ENCODE assay signal across 17 mouse cellular contexts in the genomic region with DNA sequence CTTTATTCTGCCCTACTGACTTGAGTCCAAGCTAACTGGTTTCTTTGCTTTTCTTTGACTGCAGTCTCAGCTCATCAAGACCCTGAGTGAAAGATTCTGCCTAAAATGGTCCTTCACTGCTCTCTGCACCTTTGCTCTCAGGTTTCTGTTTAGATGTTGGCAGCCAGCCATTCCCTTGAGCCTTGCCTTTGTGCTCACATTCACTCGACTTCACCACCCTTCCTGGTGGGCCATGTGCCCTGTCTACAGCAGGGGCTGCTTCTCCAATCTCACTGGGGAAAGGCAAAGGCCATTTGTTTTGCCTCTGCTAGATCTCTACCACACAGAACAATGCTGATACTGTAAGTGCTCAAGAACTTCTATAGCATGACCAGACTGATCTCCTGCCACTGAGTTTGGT. TPM values are rescaled to one million over a fixed set of nuclear protein-coding genes. Genes with fewer than 3 reads are reported as not detected.
DNase-seq lines count a peak whose midpoint lies in the region; ATAC-seq and TF ChIP-seq lines count a peak whose summit lies in the region.
"Had no signal": no experiment of that assay in that cellular context is flagged by ENCODE, and none has a peak within 500 bp of the region (broad histone marks: within the 10 kb centered on the region; RNA-seq: fewer than 3 reads in every experiment).

No protein-coding gene starts in this region.

- no peak for TF ChIP-seq EP300 in lung, postnatal 0 days (IDR thresholded peaks at IDR 0.05)

- DNase-seq in heart, adult 11 months: peak; percentile 77
- DNase-seq in heart, postnatal 25 days (ENCODE audit: low spot score): no peak
- DNase-seq in lung, embryonic 14.5 days: peak; percentile 69
- DNase-seq in lung, postnatal 4 days: no peak
- peak; percentile 39 for DNase-seq in lung, postnatal 0 days (ENCODE audit: low spot score)
- DNase-seq: cerebellum, adult 11 months; cerebellum, postnatal 25 days; gastrocnemius, postnatal 36 days; right cerebral cortex, postnatal 14 days; thymus, adult 18-20 months had no signal

- WGBS in lung, embryonic 14.5 days: 6% methylated on average over 1 of the region's 1 CpGs
- 6% methylated on average over 1 of the region's 1 CpGs for WGBS in lung, postnatal 0 days
- WGBS in hindbrain, embryonic 16.5 days: 48% methylated on average over 1 of the region's 1 CpGs
- WGBS in forebrain, embryonic 13.5 days: 57% methylated on average over 1 of the region's 1 CpGs

- H3K4me2 ChIP-seq in lung, embryonic 14.5 days: no peak overlapping the region
- no peak overlapping the region for H3K4me2 ChIP-seq in lung, postnatal 0 days (replicated peaks; ENCODE audit: low read depth, low read length)
- no peak overlapping the region for H3K4me2 ChIP-seq in hindbrain, embryonic 16.5 days (ENCODE audit: low read length)
- no peak overlapping the region for H3K4me2 ChIP-seq in forebrain, embryonic 13.5 days
- H3K4me2 ChIP-seq: embryonic facial prominence, embryonic 12.5 days; heart, embryonic 11.5 days; neural tube, embryonic 12.5 days had no signal

- no peak overlapping the region for H3K9ac ChIP-seq in lung, embryonic 14.5 days
- no peak overlapping the region for H3K9ac ChIP-seq in lung, postnatal 0 days (replicated peaks; ENCODE audit: low read depth)
- no peak overlapping the region for H3K9ac ChIP-seq in hindbrain, embryonic 16.5 days (ENCODE audit: low read depth, low read length)
- H3K9ac ChIP-seq in forebrain, embryonic 13.5 days: no peak overlapping the region
- H3K9ac ChIP-seq: embryonic facial prominence, embryonic 12.5 days; neural tube, embryonic 12.5 days had no signal

- H3K4me1 ChIP-seq in lung, embryonic 14.5 days (ENCODE audit: insufficient read depth): no peaks in the 10 kb centered on the region
- no peaks in the 10 kb centered on the region for H3K4me1 ChIP-seq in lung, postnatal 0 days (ENCODE audit: insufficient read depth, low read depth, low read length)
- H3K4me1 ChIP-seq in hindbrain, embryonic 16.5 days (ENCODE audit: control insufficient read depth, insufficient read depth, low read depth, low read length): no peaks in the 10 kb centered on the region
- H3K4me1 ChIP-seq in forebrain, embryonic 13.5 days: no peaks in the 10 kb centered on the region
- H3K4me1 ChIP-seq: embryonic facial prominence, embryonic 12.5 days; neural tube, embryonic 12.5 days had no signal

- peak; percentile 80 for ATAC-seq in lung, embryonic 14.5 days (ENCODE audit: insufficient read depth)
- peak; percentile 38 for ATAC-seq in lung, postnatal 0 days
- no peak for ATAC-seq in cerebellum, adult (ENCODE audit: insufficient number of reproducible peaks, low FRiP score, low TSS enrichment)
- no peak for ATAC-seq in hindbrain, embryonic 16.5 days
- no peak for ATAC-seq in forebrain, embryonic 13.5 days
- ATAC-seq: Patski had no signal

- H3K9me3 ChIP-seq in lung, embryonic 14.5 days (ENCODE audit: low read depth, low read length): no peaks in the 10 kb centered on the region
- no peaks in the 10 kb centered on the region for H3K9me3 ChIP-seq in lung, postnatal 0 days (ENCODE audit: low read length)
- H3K9me3 ChIP-seq in hindbrain, embryonic 16.5 days (ENCODE audit: control insufficient read depth, low read length): no peaks in the 10 kb centered on the region
- no peaks in the 10 kb centered on the region for H3K9me3 ChIP-seq in forebrain, embryonic 13.5 days (replicated peaks)
- H3K9me3 ChIP-seq: embryonic facial prominence, embryonic 12.5 days; neural tube, embryonic 12.5 days had no signal

- H3K27me3 ChIP-seq in lung, embryonic 14.5 days (ENCODE audit: insufficient read depth, low read length): no peaks in the 10 kb centered on the region
- no peaks in the 10 kb centered on the region for H3K27me3 ChIP-seq in lung, postnatal 0 days (replicated peaks; ENCODE audit: insufficient read depth, low read length)
- H3K27me3 ChIP-seq in hindbrain, embryonic 16.5 days (replicated peaks; ENCODE audit: control insufficient read depth, insufficient read depth, low read length): no peaks in the 10 kb centered on the region
- no peaks in the 10 kb centered on the region for H3K27me3 ChIP-seq in forebrain, embryonic 13.5 days
- H3K27me3 ChIP-seq: embryonic facial prominence, embryonic 12.5 days; neural tube, embryonic 12.5 days; Patski had no signal

- TF ChIP-seq CTCF in lung, embryonic 14.5 days (IDR thresholded peaks at IDR 0.05; ENCODE audit: low read depth): no peak
- TF ChIP-seq CTCF in lung, postnatal 0 days (IDR thresholded peaks at IDR 0.05): no peak

- H3K4me3 ChIP-seq in lung, embryonic 14.5 days (ENCODE audit: low read depth, low read length): no peak overlapping the region
- no peak overlapping the region for H3K4me3 ChIP-seq in lung, postnatal 0 days (ENCODE audit: low read depth, low read length)
- H3K4me3 ChIP-seq in hindbrain, embryonic 16.5 days (ENCODE audit: low read length): no peak overlapping the region
- H3K4me3 ChIP-seq in forebrain, embryonic 13.5 days: no peak overlapping the region
- H3K4me3 ChIP-seq: embryonic facial prominence, embryonic 12.5 days; neural tube, embryonic 12.5 days had no signal

- no peaks in the 10 kb centered on the region for H3K36me3 ChIP-seq in lung, embryonic 14.5 days (ENCODE audit: insufficient read depth)
- no peaks in the 10 kb centered on the region for H3K36me3 ChIP-seq in lung, postnatal 0 days (ENCODE audit: insufficient read depth, low read length)
- H3K36me3 ChIP-seq in hindbrain, embryonic 16.5 days (ENCODE audit: control insufficient read depth, insufficient read depth, low read length): no peaks in the 10 kb centered on the region
- 0 out of 2 replicates have a peak, but pooled peaks cover 6% of the 10 kb centered on the region for H3K36me3 ChIP-seq in forebrain, embryonic 13.5 days (ENCODE audit: poor library complexity, severe bottlenecking)
- H3K36me3 ChIP-seq: embryonic facial prominence, embryonic 12.5 days had no signal

- intact Hi-C loops in heart, postnatal 25 days (cut with DNase I): no loop called here

- no peak overlapping the region for H3K27ac ChIP-seq in lung, embryonic 14.5 days (ENCODE audit: low read depth)
- H3K27ac ChIP-seq in lung, postnatal 0 days (ENCODE audit: low read length): no peak overlapping the region
- no peak overlapping the region for H3K27ac ChIP-seq in hindbrain, embryonic 16.5 days (ENCODE audit: low read depth, low read length)
- no peak overlapping the region for H3K27ac ChIP-seq in forebrain, embryonic 13.5 days
- H3K27ac ChIP-seq: embryonic facial prominence, embryonic 12.5 days; neural tube, embryonic 12.5 days had no signal

RNA-seq across cellular contexts. Expression of gene N4bp2l1, which starts 25.8 kb away (rescaled TPM):
- 1 to 10 TPM; 3.1 TPM for total RNA-seq in heart, postnatal 25 days (2021)
- 4.5 TPM in 2 replicates for polyA plus RNA-seq in lung, embryonic 14.5 days (2014; fragmentation: Nextera tagmentation; extraction: Ambion mirVana)
- 14.0 and 15.2 TPM in 2 replicates for polyA plus RNA-seq in lung, postnatal 0 days (2015; fragmentation: Nextera tagmentation; extraction: Ambion mirVana)
- 18.6 and 20.0 TPM in 2 replicates for polyA plus RNA-seq in hindbrain, embryonic 16.5 days (2015; fragmentation: Nextera tagmentation; extraction: Ambion mirVana)
- 4.2 and 4.5 TPM in 2 replicates for polyA plus RNA-seq in forebrain, embryonic 13.5 days (2015; fragmentation: Nextera tagmentation; extraction: Ambion mirVana)

RNA-seq across cellular contexts. Expression of gene N4bp2l2, which starts 43.2 kb away (rescaled TPM):
- 10 to 100 TPM; 41.8 to 44.1 TPM for total RNA-seq in heart, postnatal 25 days (2021)
- polyA plus RNA-seq in lung, embryonic 14.5 days (2014; fragmentation: Nextera tagmentation; extraction: Ambion mirVana): 40.1 and 43.6 TPM in 2 replicates
- polyA plus RNA-seq in lung, postnatal 0 days (2015; fragmentation: Nextera tagmentation; extraction: Ambion mirVana): 36.7 and 37.1 TPM in 2 replicates
- 24.5 and 25.5 TPM in 2 replicates for polyA plus RNA-seq in hindbrain, embryonic 16.5 days (2015; fragmentation: Nextera tagmentation; extraction: Ambion mirVana)
- 31.4 and 32.7 TPM in 2 replicates for polyA plus RNA-seq in forebrain, embryonic 13.5 days (2015; fragmentation: Nextera tagmentation; extraction: Ambion mirVana)

RNA-seq across cellular contexts. Expression of gene Pds5b, which starts 50.7 kb away (rescaled TPM):
- 10 to 100 TPM; 15.7 to 18.0 TPM for total RNA-seq in heart, postnatal 25 days (2021)
- polyA plus RNA-seq in lung, embryonic 14.5 days (2014; fragmentation: Nextera tagmentation; extraction: Ambion mirVana): 44.3 and 47.9 TPM in 2 replicates
- polyA plus RNA-seq in lung, postnatal 0 days (2015; fragmentation: Nextera tagmentation; extraction: Ambion mirVana): 10.2 and 13.6 TPM in 2 replicates
- polyA plus RNA-seq in hindbrain, embryonic 16.5 days (2015; fragmentation: Nextera tagmentation; extraction: Ambion mirVana): 26.7 and 27.5 TPM in 2 replicates
- polyA plus RNA-seq in forebrain, embryonic 13.5 days (2015; fragmentation: Nextera tagmentation; extraction: Ambion mirVana): 32.0 and 36.0 TPM in 2 replicates

Comparison
In these comparisons a context has a peak if more than half of its experiments do, and no peak if none do; other contexts are left out.
1. DNase-seq: peak in heart, adult 11 months (single experiment), lung, embryonic 14.5 days (single experiment) and lung, postnatal 0 days (single experiment); none in heart, postnatal 25 days (single experiment) and lung, postnatal 4 days (0 of 2).
2. ATAC-seq: peak in lung, embryonic 14.5 days (single experiment) and lung, postnatal 0 days (single experiment); none in cerebellum, adult (single experiment), hindbrain, embryonic 16.5 days (single experiment) and forebrain, embryonic 13.5 days (single experiment).